Mouse (Mus musculus) right cerebral cortex, adult 18-20 months (tissue): ENCODE data around the gene Rabggtb.

Experiments used
- DNase-seq: peaks from one replicate; pipeline ENCODE4 v3.0.0; 2022; ENCODE audit warnings: mixed read lengths

Gene Rabggtb

GRCm38 (mm10) chr3:153917200-153917599, 4.4 kb upstream of the Rabggtb start:
- no peak for DNase-seq

GRCm38 (mm10) chr3:153913510-153914243, 868 bp upstream of the Rabggtb start:
- no peak for DNase-seq

- DNase-seq = no peak
These were observed 848 bp downstream of the Rabggtb start for GRCm38 (mm10) chr3:153911882-153912440.

GRCm38 (mm10) chr3:153911197-153911881, 1.5 kb downstream of the Rabggtb start:
- no peak for DNase-seq

- no peak for DNase-seq
These were observed 2.3 kb downstream of the Rabggtb start for GRCm38 (mm10) chr3:153910489-153910888.

- no peak for DNase-seq
These were observed 3.9 kb downstream of the Rabggtb start for GRCm38 (mm10) chr3:153908919-153909318.

- DNase-seq = no peak
These were observed 6.5 kb downstream of the Rabggtb start, which contains the start of gene Msh4 for GRCm38 (mm10) chr3:153906136-153906871. Msh4 (minus strand) TSS chr3:153906138.

GRCm38 (mm10) chr3:153905251-153906135, 7.3 kb downstream of the Rabggtb start:
- no peak for DNase-seq

- peak; percentile 35 for DNase-seq
These were observed 8.2 kb downstream of the Rabggtb start for GRCm38 (mm10) chr3:153904586-153904985.

GRCm38 (mm10) chr3:153902595-153902994, 10.2 kb downstream of the Rabggtb start:
- DNase-seq = no peak

- no peak for DNase-seq
These were observed 10.9 kb downstream of the Rabggtb start for GRCm38 (mm10) chr3:153901904-153902303.

GRCm38 (mm10) chr3:153897216-153897615, 15.6 kb downstream of the Rabggtb start:
- no peak for DNase-seq

- DNase-seq = no peak
These were observed 17.4 kb downstream of the Rabggtb start for GRCm38 (mm10) chr3:153895454-153895853.

- no peak for DNase-seq
These were observed 23.5 kb downstream of the Rabggtb start for GRCm38 (mm10) chr3:153889188-153889781.

- no peak for DNase-seq
These were observed 24.7 kb downstream of the Rabggtb start for GRCm38 (mm10) chr3:153888141-153888540.

GRCm38 (mm10) chr3:153886296-153886695, 26.5 kb downstream of the Rabggtb start:
- no peak for DNase-seq

GRCm38 (mm10) chr3:153871396-153871795, 41.4 kb downstream of the Rabggtb start:
- DNase-seq = no peak

GRCm38 (mm10) chr3:153867149-153868136, 45.4 kb downstream of the Rabggtb start:
- DNase-seq = no peak

GRCm38 (mm10) chr3:153864636-153865429, 48.0 kb downstream of the Rabggtb start:
- DNase-seq = no peak

- no peak for DNase-seq
These were observed 49.0 kb downstream of the Rabggtb start for GRCm38 (mm10) chr3:153863816-153864215.
